Mouse (Mus musculus): ENCODE measurements around the gene Rbfox3.
A peak's percentile ranks its signal among the peaks of the same experiment; 100 is the strongest.
"Not testable (repeated sequence)": the region's sequence is repeated elsewhere in the genome, so short reads cannot be mapped to it uniquely, and the experiment has no call there.

Rbfox3 gene

GRCm38 (mm10) chr11:118792163-118792915, 119.1 kb downstream of the Rbfox3 start:
- no peaks in the 10 kb centered on the region for H3K36me3 ChIP-seq (ENCODE audit: control insufficient read depth, insufficient read depth, low read length, poor library complexity, severe bottlenecking)
- DNase-seq (ENCODE audit: low read depth, low spot score), result no peak
- no peaks in the 10 kb centered on the region for H3K27me3 ChIP-seq (ENCODE audit: control insufficient read depth, insufficient read depth, low read length, poor library complexity, severe bottlenecking)

- DNase-seq (ENCODE audit: low read depth, low spot score), result no peak
- H3K36me3 ChIP-seq (ENCODE audit: control insufficient read depth, insufficient read depth, low read length, poor library complexity, severe bottlenecking), result no peaks in the 10 kb centered on the region
Measured at GRCm38 (mm10) chr11:118791391-118791790, 120.0 kb downstream of the Rbfox3 start.

GRCm38 (mm10) chr11:118788091-118788490, 123.3 kb downstream of the Rbfox3 start:
- no peaks in the 10 kb centered on the region for H3K36me3 ChIP-seq (ENCODE audit: control insufficient read depth, insufficient read depth, low read length, poor library complexity, severe bottlenecking)
- DNase-seq (ENCODE audit: low read depth, low spot score), result no peak
- no peaks in the 10 kb centered on the region for H3K27me3 ChIP-seq (ENCODE audit: control insufficient read depth, insufficient read depth, low read length, poor library complexity, severe bottlenecking)

More at GRCm38 (mm10) chr11:118791391-118791790, 120.0 kb downstream of the Rbfox3 start:
- no peaks in the 10 kb centered on the region for H3K27me3 ChIP-seq (ENCODE audit: control insufficient read depth, insufficient read depth, low read length, poor library complexity, severe bottlenecking)

- no peaks in the 10 kb centered on the region for H3K27me3 ChIP-seq (ENCODE audit: control insufficient read depth, insufficient read depth, low read length, poor library complexity, severe bottlenecking)
- H3K36me3 ChIP-seq (ENCODE audit: control insufficient read depth, insufficient read depth, low read length, poor library complexity, severe bottlenecking), result no peaks in the 10 kb centered on the region
- DNase-seq (ENCODE audit: low read depth, low spot score), result no peak
Measured at GRCm38 (mm10) chr11:118782677-118783076, 128.7 kb downstream of the Rbfox3 start.

- peak; percentile 30 for DNase-seq (ENCODE audit: low read depth, low spot score)
Measured at GRCm38 (mm10) chr11:118775753-118776152, 135.6 kb downstream of the Rbfox3 start.

GRCm38 (mm10) chr11:118774777-118775176, 136.6 kb downstream of the Rbfox3 start:
- not testable (repeated sequence) for DNase-seq (ENCODE audit: low read depth, low spot score); H3K36me3 ChIP-seq (ENCODE audit: control insufficient read depth, insufficient read depth, low read length, poor library complexity, severe bottlenecking); H3K27me3 ChIP-seq (ENCODE audit: control insufficient read depth, insufficient read depth, low read length, poor library complexity, severe bottlenecking)

More at GRCm38 (mm10) chr11:118775753-118776152, 135.6 kb downstream of the Rbfox3 start:
- Histone ChIP-seq H3K36me3 (ENCODE audit: control insufficient read depth, insufficient read depth, low read length, poor library complexity, severe bottlenecking) (no peaks in the 10 kb centered on the region), H3K27me3 (ENCODE audit: control insufficient read depth, insufficient read depth, low read length, poor library complexity, severe bottlenecking) (no peaks in the 10 kb centered on the region)

GRCm38 (mm10) chr11:118773076-118773583, 138.3 kb downstream of the Rbfox3 start:
- H3K27me3 ChIP-seq (ENCODE audit: control insufficient read depth, insufficient read depth, low read length, poor library complexity, severe bottlenecking), result no peaks in the 10 kb centered on the region
- no peaks in the 10 kb centered on the region for H3K36me3 ChIP-seq (ENCODE audit: control insufficient read depth, insufficient read depth, low read length, poor library complexity, severe bottlenecking)

GRCm38 (mm10) chr11:118771358-118771757, 140.0 kb downstream of the Rbfox3 start:
- Histone ChIP-seq H3K36me3 (ENCODE audit: control insufficient read depth, insufficient read depth, low read length, poor library complexity, severe bottlenecking) (no peaks in the 10 kb centered on the region), H3K27me3 (ENCODE audit: control insufficient read depth, insufficient read depth, low read length, poor library complexity, severe bottlenecking) (no peaks in the 10 kb centered on the region)
- no peak for DNase-seq (ENCODE audit: low read depth, low spot score)

More at GRCm38 (mm10) chr11:118773076-118773583, 138.3 kb downstream of the Rbfox3 start:
- DNase-seq (ENCODE audit: low read depth, low spot score), result no peak

- H3K27me3 ChIP-seq (ENCODE audit: control insufficient read depth, insufficient read depth, low read length, poor library complexity, severe bottlenecking), result no peaks in the 10 kb centered on the region
- H3K36me3 ChIP-seq (ENCODE audit: control insufficient read depth, insufficient read depth, low read length, poor library complexity, severe bottlenecking), result no peaks in the 10 kb centered on the region
- no peak for DNase-seq (ENCODE audit: low read depth, low spot score)
Measured at GRCm38 (mm10) chr11:118770789-118771188, 140.6 kb downstream of the Rbfox3 start.

GRCm38 (mm10) chr11:118769542-118769941, 141.9 kb downstream of the Rbfox3 start:
- no peaks in the 10 kb centered on the region for H3K27me3 ChIP-seq (ENCODE audit: control insufficient read depth, insufficient read depth, low read length, poor library complexity, severe bottlenecking)
- H3K36me3 ChIP-seq (ENCODE audit: control insufficient read depth, insufficient read depth, low read length, poor library complexity, severe bottlenecking), result no peaks in the 10 kb centered on the region
- no peak for DNase-seq (ENCODE audit: low read depth, low spot score)

GRCm38 (mm10) chr11:118768441-118768840, 143.0 kb downstream of the Rbfox3 start:
- DNase-seq (ENCODE audit: low read depth, low spot score), result no peak
- no peaks in the 10 kb centered on the region for H3K27me3 ChIP-seq (ENCODE audit: control insufficient read depth, insufficient read depth, low read length, poor library complexity, severe bottlenecking)
- no peaks in the 10 kb centered on the region for H3K36me3 ChIP-seq (ENCODE audit: control insufficient read depth, insufficient read depth, low read length, poor library complexity, severe bottlenecking)

- no peak for DNase-seq (ENCODE audit: low read depth, low spot score)
- Histone ChIP-seq H3K27me3 (ENCODE audit: control insufficient read depth, insufficient read depth, low read length, poor library complexity, severe bottlenecking) (no peaks in the 10 kb centered on the region), H3K36me3 (ENCODE audit: control insufficient read depth, insufficient read depth, low read length, poor library complexity, severe bottlenecking) (no peaks in the 10 kb centered on the region)
Measured at GRCm38 (mm10) chr11:118767411-118767810, 144.0 kb downstream of the Rbfox3 start.

GRCm38 (mm10) chr11:118760296-118760988, 151.0 kb downstream of the Rbfox3 start:
- no peak for DNase-seq (ENCODE audit: low read depth, low spot score)
- Histone ChIP-seq H3K36me3 (ENCODE audit: control insufficient read depth, insufficient read depth, low read length, poor library complexity, severe bottlenecking) (no peaks in the 10 kb centered on the region), H3K27me3 (ENCODE audit: control insufficient read depth, insufficient read depth, low read length, poor library complexity, severe bottlenecking) (no peaks in the 10 kb centered on the region)

GRCm38 (mm10) chr11:118759228-118759627, 152.2 kb downstream of the Rbfox3 start:
- DNase-seq (ENCODE audit: low read depth, low spot score), result no peak
- Histone ChIP-seq H3K27me3 (ENCODE audit: control insufficient read depth, insufficient read depth, low read length, poor library complexity, severe bottlenecking) (no peaks in the 10 kb centered on the region), H3K36me3 (ENCODE audit: control insufficient read depth, insufficient read depth, low read length, poor library complexity, severe bottlenecking) (no peaks in the 10 kb centered on the region)

All from splenic B cell, adult 2 months (primary cell).